Mouse (Mus musculus) embryonic facial prominence, embryonic 11.5 days (tissue): Measurements from ENCODE around the gene Ankrd39. TPM values are rescaled to one million over a fixed set of nuclear protein-coding genes. Genes with fewer than 3 reads are reported as not detected.

Experiments used
- ATAC-seq: fragments of 200-750 bp; cut with Nextera tagmentation; replicated peaks from 2 replicates; pipeline ENCODE4 v1.8.0; 2017; ENCODE audit warnings: low read depth; ENCODE audit not compliant: insufficient number of reproducible peaks, low FRiP score, low TSS enrichment
- DNase-seq: peaks from one replicate; pipeline ENCODE4 v3.0.0-alpha.2; 2015; ENCODE audit warnings: low spot score
- H3K27ac ChIP-seq: fragments of 300-500 bp; sonication (generic); replicated peaks from 2 replicates; pipeline ENCODE4 v1.5.1; 2014; ENCODE audit warnings: mild to moderate bottlenecking, low read depth, low read length, control low read depth
- H3K27me3 ChIP-seq: fragments of 300-500 bp; sonication (generic); 2 replicates; pipeline ENCODE4 v1.6.1; 2014; ENCODE audit warnings: mild to moderate bottlenecking, low read length, moderate library complexity, mixed read lengths; ENCODE audit not compliant: control insufficient read depth, insufficient read depth
- H3K36me3 ChIP-seq: fragments of 300-500 bp; sonication (generic); replicated peaks from 2 replicates; pipeline ENCODE4 v1.6.1; 2014; ENCODE audit warnings: low read depth, mild to moderate bottlenecking, low read length, moderate library complexity, mixed read lengths; ENCODE audit not compliant: control insufficient read depth, insufficient read depth
- H3K4me1 ChIP-seq: fragments of 300-500 bp; sonication (generic); 2 replicates; pipeline ENCODE4 v1.6.1; 2014; ENCODE audit warnings: low read length, mixed read lengths; ENCODE audit not compliant: control insufficient read depth, insufficient read depth
- H3K4me2 ChIP-seq: fragments of 300-500 bp; sonication (generic); 2 replicates; pipeline ENCODE4 v1.6.1; 2014; ENCODE audit warnings: low read depth, mild to moderate bottlenecking, control low read depth, low read length, moderate library complexity
- H3K4me3 ChIP-seq: fragments of 300-500 bp; sonication (generic); 2 replicates; pipeline ENCODE4 v1.5.1; 2014; ENCODE audit warnings: low read depth, low read length, control low read depth
- H3K9ac ChIP-seq: fragments of 300-500 bp; sonication (generic); replicated peaks from 2 replicates; pipeline ENCODE4 v1.6.1; 2014; ENCODE audit warnings: mild to moderate bottlenecking, control low read depth, low read length
- H3K9me3 ChIP-seq: fragments of 300-500 bp; sonication (generic); replicated peaks from 2 replicates; pipeline ENCODE4 v1.6.1; 2016; ENCODE audit warnings: mild to moderate bottlenecking, low read length, inconsistent platforms, mixed read lengths; ENCODE audit not compliant: control insufficient read depth
- WGBS: fragments of 180-500 bp; shearing (Covaris S2); extraction: QIAGEN DNeasy Blood & Tissue Kit; methylation state at CpG from one replicate; pipeline ENCODE4 v1.1.7; 2014; 5-methylcytosine and 5-hydroxymethylcytosine counted together
- polyA plus RNA-seq: library from polyadenylated mRNA; unstranded; fragments of >200 nt; fragmentation: Nextera tagmentation; extraction: Ambion mirVana; gene quantifications from 2 replicates; pipeline ENCODE4 v1.2.1, GENCODE M21; 2014

Gene Ankrd39
- polyA plus RNA-seq, 1 experiment from 2014 or later: 11.9 TPM

- Histone ChIP-seq H3K9me3 (no peaks in the 10 kb centered on the region), H3K4me2 (no peak overlapping the region), H3K27ac (no peak overlapping the region), H3K36me3 (no peaks in the 10 kb centered on the region), H3K27me3 (no peaks in the 10 kb centered on the region), H3K4me3 (no peak overlapping the region), H3K4me1 (no peaks in the 10 kb centered on the region), H3K9ac (no peak overlapping the region)
- 89% methylated on average over 5 of the region's 5 CpGs for WGBS
- DNase-seq (no peak), ATAC-seq (no peak)
Observed at GRCm38 (mm10) chr1:36570320-36570719, 23.1 kb upstream of the Ankrd39 start.

- H3K9me3 ChIP-seq: no peaks in the 10 kb centered on the region
- no peak for DNase-seq
- H3K4me1 ChIP-seq: no peaks in the 10 kb centered on the region
- 51% methylated on average over 7 of the region's 7 CpGs for WGBS
- no peak overlapping the region for H3K4me3 ChIP-seq
- H3K36me3 ChIP-seq: no peaks in the 10 kb centered on the region
- no peak for ATAC-seq
- H3K27ac ChIP-seq: no peak overlapping the region
- no peaks in the 10 kb centered on the region for H3K27me3 ChIP-seq
- H3K9ac ChIP-seq: no peak overlapping the region
- H3K4me2 ChIP-seq: no peak overlapping the region
Observed at GRCm38 (mm10) chr1:36569694-36570276, 22.5 kb upstream of the Ankrd39 start.

- no peak overlapping the region for H3K4me2 ChIP-seq
- DNase-seq (no peak), ATAC-seq (no peak)
- no peak overlapping the region; the same call in 1 of the 2 replicates for H3K9ac ChIP-seq
- H3K4me1 ChIP-seq: no peaks in the 10 kb centered on the region
- H3K27ac ChIP-seq: no peak overlapping the region
- H3K36me3 ChIP-seq: no peaks in the 10 kb centered on the region
- 79% methylated on average over 4 of the region's 4 CpGs for WGBS
- no peak overlapping the region for H3K4me3 ChIP-seq
- H3K27me3 ChIP-seq: no peaks in the 10 kb centered on the region
- H3K9me3 ChIP-seq: no peaks in the 10 kb centered on the region
Observed at GRCm38 (mm10) chr1:36568776-36569175, 21.5 kb upstream of the Ankrd39 start.

- H3K4me3 ChIP-seq: no peak overlapping the region
- no peaks in the 10 kb centered on the region for H3K9me3 ChIP-seq
- WGBS: 42% methylated on average over 21 of the region's 21 CpGs
- no peaks in the 10 kb centered on the region for H3K27me3 ChIP-seq
- DNase-seq: no peak
- H3K9ac ChIP-seq: peak overlapping the region; percentile 25; the same call in 1 of the 2 replicates
- no peak overlapping the region for H3K4me2 ChIP-seq
- no peak for ATAC-seq
- H3K27ac ChIP-seq: no peak overlapping the region
- H3K36me3 ChIP-seq: no peaks in the 10 kb centered on the region
- no peaks in the 10 kb centered on the region for H3K4me1 ChIP-seq
Observed at GRCm38 (mm10) chr1:36567818-36568603, 20.8 kb upstream of the Ankrd39 start.

- H3K9me3 ChIP-seq: no peaks in the 10 kb centered on the region
- H3K4me2 ChIP-seq: no peak overlapping the region
- DNase-seq (no peak), ATAC-seq (no peak)
- H3K4me1 ChIP-seq: no peaks in the 10 kb centered on the region
- H3K27me3 ChIP-seq: no peaks in the 10 kb centered on the region
- WGBS: 4% methylated on average over 2 of the region's 2 CpGs
- 0 out of 2 replicates have a peak overlapping the region, but pooled peaks have one; percentile 9 for H3K9ac ChIP-seq
- H3K4me3 ChIP-seq: no peak overlapping the region
- H3K36me3 ChIP-seq: no peaks in the 10 kb centered on the region
- H3K27ac ChIP-seq: no peak overlapping the region
Observed at GRCm38 (mm10) chr1:36566425-36566824, 19.2 kb upstream of the Ankrd39 start.

- no peak overlapping the region for H3K4me3 ChIP-seq
- ATAC-seq: no peak
- no peak for DNase-seq
- peaks cover under 1% of the 10 kb centered on the region; the same call in 1 of the 2 replicates for H3K4me1 ChIP-seq
- no peak overlapping the region for H3K27ac ChIP-seq
- 75% methylated on average over 6 of the region's 6 CpGs for whole genome bisulfite sequencing
- H3K36me3 ChIP-seq: no peaks in the 10 kb centered on the region
- no peak overlapping the region for H3K4me2 ChIP-seq
- no peaks in the 10 kb centered on the region for H3K9me3 ChIP-seq
- H3K27me3 ChIP-seq: no peaks in the 10 kb centered on the region
- no peak overlapping the region for H3K9ac ChIP-seq
Observed at GRCm38 (mm10) chr1:36564101-36564500, 16.9 kb upstream of the Ankrd39 start.

- H3K4me2 ChIP-seq: no peak overlapping the region
- ATAC-seq (no peak), DNase-seq (no peak)
- H3K27ac ChIP-seq: no peak overlapping the region
- H3K9ac ChIP-seq: no peak overlapping the region
- peaks cover 4% of the 10 kb centered on the region; the same call in 1 of the 2 replicates for H3K4me1 ChIP-seq
- H3K4me3 ChIP-seq: no peak overlapping the region
- no peaks in the 10 kb centered on the region for H3K27me3 ChIP-seq
- WGBS: 62% methylated on average over 4 of the region's 4 CpGs
- no peaks in the 10 kb centered on the region for H3K9me3 ChIP-seq
- no peaks in the 10 kb centered on the region for H3K36me3 ChIP-seq
Observed at GRCm38 (mm10) chr1:36563632-36564031, 16.4 kb upstream of the Ankrd39 start.

GRCm38 (mm10) chr1:36563197-36563596 is 16.0 kb upstream of the Ankrd39 start:
- no peak overlapping the region for H3K9ac ChIP-seq
- no peak overlapping the region for H3K4me3 ChIP-seq
- no peaks in the 10 kb centered on the region for H3K9me3 ChIP-seq
- no peak overlapping the region for H3K4me2 ChIP-seq
- H3K27me3 ChIP-seq: no peaks in the 10 kb centered on the region
- ATAC-seq (no peak), DNase-seq (no peak)
- WGBS: 77% methylated on average over 2 of the region's 2 CpGs
- no peaks in the 10 kb centered on the region for H3K36me3 ChIP-seq
- no peak overlapping the region for H3K27ac ChIP-seq
- H3K4me1 ChIP-seq: peaks cover 6% of the 10 kb centered on the region; the same call in 1 of the 2 replicates
